11 mouse cellular contexts compared by ENCODE assay signal in genomic region chr10:99299303-99299702, GRCm38 (mm10). TPM values are rescaled to one million over a fixed set of nuclear protein-coding genes. Genes with fewer than 3 reads are reported as not detected.
DNase-seq lines count a peak whose midpoint lies in the region; ATAC-seq and TF ChIP-seq lines count a peak whose summit lies in the region.
"Had no signal": no experiment of that assay in that cellular context is flagged by ENCODE, and none has a peak within 500 bp of the region (broad histone marks: within the 10 kb centered on the region; RNA-seq: fewer than 3 reads in every experiment).

No protein-coding gene starts in this region.

- H3K27ac ChIP-seq in heart, embryonic 12.5 days (ENCODE audit: poor library complexity, severe bottlenecking) = peak overlapping the region; percentile 38
- H3K27ac ChIP-seq in stomach, embryonic 14.5 days (ENCODE audit: low read length) = no peak overlapping the region
- no peak overlapping the region for H3K27ac ChIP-seq in stomach, postnatal 0 days (replicated peaks)
- no peak overlapping the region for H3K27ac ChIP-seq in limb, embryonic 13.5 days
- H3K27ac ChIP-seq: left cerebral cortex, adult 2 months had no signal

- TF ChIP-seq EP300 in stomach, postnatal 0 days (optimal IDR thresholded peaks at IDR 0.05) = no peak

- no peaks in the 10 kb centered on the region for H3K9me3 ChIP-seq in heart, embryonic 12.5 days (replicated peaks)
- no peaks in the 10 kb centered on the region for H3K9me3 ChIP-seq in stomach, embryonic 14.5 days (ENCODE audit: control insufficient read depth, low read depth, low read length)
- no peaks in the 10 kb centered on the region for H3K9me3 ChIP-seq in stomach, postnatal 0 days (ENCODE audit: control insufficient read depth, low read length)
- no peaks in the 10 kb centered on the region for H3K9me3 ChIP-seq in limb, embryonic 13.5 days
- H3K9me3 ChIP-seq: megakaryocyte, embryonic 14.5 days had no signal

- H3K4me3 ChIP-seq in heart, embryonic 12.5 days = no peak overlapping the region
- H3K4me3 ChIP-seq in stomach, embryonic 14.5 days (ENCODE audit: low read depth, low read length) = no peak overlapping the region
- no peak overlapping the region for H3K4me3 ChIP-seq in stomach, postnatal 0 days (ENCODE audit: low read depth, low read length)
- no peak overlapping the region for H3K4me3 ChIP-seq in limb, embryonic 13.5 days
- H3K4me3 ChIP-seq: left cerebral cortex, adult 2 months; megakaryocyte, embryonic 14.5 days had no signal

- 36% methylated on average over 9 of the region's 9 CpGs for WGBS in heart, embryonic 12.5 days
- 38% methylated on average over 9 of the region's 9 CpGs for WGBS in stomach, embryonic 14.5 days
- WGBS in stomach, postnatal 0 days = 54% methylated on average over 9 of the region's 9 CpGs
- 12% methylated on average over 9 of the region's 9 CpGs for WGBS in limb, embryonic 13.5 days

- no peak overlapping the region for H3K9ac ChIP-seq in heart, embryonic 12.5 days
- H3K9ac ChIP-seq in stomach, embryonic 14.5 days (replicated peaks; ENCODE audit: low read depth, low read length) = no peak overlapping the region
- no peak overlapping the region for H3K9ac ChIP-seq in stomach, postnatal 0 days (ENCODE audit: low read length)
- H3K9ac ChIP-seq in limb, embryonic 13.5 days = no peak overlapping the region

- no peak for TF ChIP-seq CTCF in stomach, postnatal 0 days (IDR thresholded peaks at IDR 0.05; ENCODE audit: low read depth)

- H3K4me1 ChIP-seq in heart, embryonic 12.5 days (replicated peaks) = peaks cover 25% of the 10 kb centered on the region
- 0 out of 2 replicates have a peak, but pooled peaks cover 4% of the 10 kb centered on the region for H3K4me1 ChIP-seq in stomach, embryonic 14.5 days (ENCODE audit: control insufficient read depth, insufficient read depth, low read length)
- no peaks in the 10 kb centered on the region for H3K4me1 ChIP-seq in stomach, postnatal 0 days (replicated peaks; ENCODE audit: control insufficient read depth, insufficient read depth)
- H3K4me1 ChIP-seq in limb, embryonic 13.5 days = peaks cover 15% of the 10 kb centered on the region
- H3K4me1 ChIP-seq: megakaryocyte, embryonic 14.5 days had no signal

- H3K4me2 ChIP-seq in heart, embryonic 12.5 days = peak overlapping the region; percentile 20
- 0 out of 2 replicates have a peak overlapping the region, but pooled peaks have one; percentile 5 for H3K4me2 ChIP-seq in stomach, embryonic 14.5 days (replicated peaks; ENCODE audit: low read depth, low read length)
- H3K4me2 ChIP-seq in stomach, postnatal 0 days (replicated peaks; ENCODE audit: low read depth) = no peak overlapping the region
- peak overlapping the region; percentile 41 for H3K4me2 ChIP-seq in limb, embryonic 13.5 days (replicated peaks)

- no peaks in the 10 kb centered on the region for H3K36me3 ChIP-seq in heart, embryonic 12.5 days
- H3K36me3 ChIP-seq in stomach, embryonic 14.5 days (ENCODE audit: control insufficient read depth, insufficient read depth, low read length) = no peaks in the 10 kb centered on the region
- no peaks in the 10 kb centered on the region for H3K36me3 ChIP-seq in stomach, postnatal 0 days (ENCODE audit: control insufficient read depth, insufficient read depth, low read length)
- H3K36me3 ChIP-seq in limb, embryonic 13.5 days = no peaks in the 10 kb centered on the region

- ATAC-seq in heart, embryonic 12.5 days (ENCODE audit: insufficient number of reproducible peaks, low FRiP score) = no peak
- no peak for ATAC-seq in stomach, embryonic 14.5 days (ENCODE audit: insufficient number of reproducible peaks, insufficient read depth, low FRiP score, low read depth)
- no peak for ATAC-seq in stomach, postnatal 0 days (ENCODE audit: low FRiP score, low TSS enrichment)
- ATAC-seq in limb, embryonic 13.5 days (ENCODE audit: low FRiP score, low read depth) = peak; percentile 44; the same call in 1 of the 2 replicates

- H3K27me3 ChIP-seq in heart, embryonic 12.5 days (replicated peaks) = no peaks in the 10 kb centered on the region
- H3K27me3 ChIP-seq in stomach, embryonic 14.5 days (ENCODE audit: control insufficient read depth, insufficient read depth, low read length) = no peaks in the 10 kb centered on the region
- no peaks in the 10 kb centered on the region for H3K27me3 ChIP-seq in stomach, postnatal 0 days (ENCODE audit: control insufficient read depth, insufficient read depth, low read length)
- no peaks in the 10 kb centered on the region for H3K27me3 ChIP-seq in limb, embryonic 13.5 days

- DNase-seq in heart, adult 18-20 months = no peak
- no peak for DNase-seq in stomach, postnatal 0 days (ENCODE audit: low spot score)
- DNase-seq in frontal cortex, postnatal 10 days (ENCODE audit: low spot score in 2 of 2) = no peak
- DNase-seq in adrenal gland, postnatal 14 days = no peak
- DNase-seq in layer of hippocampus, adult 9-11 months = no peak
- DNase-seq: B cell, adult 2 months had no signal

RNA-seq across cellular contexts. Expression of gene Dusp6, which starts 36.3 kb away (rescaled TPM):
- polyA plus RNA-seq in heart, embryonic 12.5 days (2016; fragmentation: Nextera tagmentation; extraction: Ambion mirVana) = 52.6 and 57.1 TPM in 2 replicates
- 10 to 100 TPM; 14.0 to 16.0 TPM for total RNA-seq in heart, adult 18-20 months (2021)
- 41.2 and 41.8 TPM in 2 replicates for polyA plus RNA-seq in stomach, embryonic 14.5 days (2014; fragmentation: Nextera tagmentation; extraction: Ambion mirVana)
- polyA plus RNA-seq in stomach, postnatal 0 days (2015; fragmentation: Nextera tagmentation; extraction: Ambion mirVana) = 17.4 and 18.7 TPM in 2 replicates
- 64.3 and 72.1 TPM in 2 replicates for polyA plus RNA-seq in limb, embryonic 13.5 days (2015; fragmentation: Nextera tagmentation; extraction: Ambion mirVana)
- 112 and 113 TPM in 2 replicates for total RNA-seq in adrenal gland, postnatal 14 days (2021)
